Mouse (Mus musculus) CH12.LX (cell line): Measurements from ENCODE around the gene Slc35d3.

Experiments
- CTCF ChIP-seq, 2 experiments: IDR thresholded peaks in 1 of 2; conservative IDR thresholded peaks in 1 of 2; 2 replicates each; pipeline ENCODE4 v1.5.1; 2011 to 2012; ENCODE audit warnings: low read depth in 2 of 2, low read length in 2 of 2, improper control_type of control experiment in 1 of 2, inconsistent platforms in 1 of 2, mild to moderate bottlenecking in 1 of 2, moderate library complexity in 1 of 2
- HCFC1 ChIP-seq: IDR thresholded peaks from 2 replicates; pipeline ENCODE4 v1.6.1; 2012; ENCODE audit warnings: low read depth, mild to moderate bottlenecking, inconsistent platforms, low read length, improper control_type of control experiment
- USF2 ChIP-seq: conservative IDR thresholded peaks from 2 replicates; pipeline ENCODE4 v1.6.1; 2011; ENCODE audit warnings: low read depth, low read length, improper control_type of control experiment

DNA sequence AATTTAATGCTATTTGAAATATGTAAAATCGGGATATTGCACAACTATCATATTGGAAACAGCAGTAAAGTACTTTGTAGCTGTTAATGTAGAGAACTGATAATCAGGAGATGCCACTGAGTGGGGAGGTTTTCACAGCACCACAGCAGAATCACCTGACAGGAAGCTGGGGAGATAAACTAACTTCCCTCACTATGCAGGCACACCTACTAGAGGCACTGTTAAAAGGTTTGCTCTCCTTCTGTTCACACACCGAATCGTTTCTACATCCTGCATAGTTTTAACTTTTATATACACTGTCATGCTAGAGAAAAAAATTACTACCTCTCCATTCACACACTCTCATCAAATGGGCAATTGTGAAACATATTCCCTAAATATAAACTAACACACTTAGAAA is 35.0 kb upstream of the Slc35d3 start:
- no peak for TF ChIP-seq HCFC1
- no peak for TF ChIP-seq CTCF (conservative IDR thresholded peaks at IDR 0.05 in 1 of 2, IDR thresholded peaks at IDR 0.05 in 1 of 2; ENCODE audit: low read depth in 2 of 2, low read length in 2 of 2)
- TF ChIP-seq USF2: no peak
